Mouse (Mus musculus): ENCODE measurements at regions not wholly inside any gene's neighbourhood (a gene's known extent, or its start where the extent isn't known, plus 50 kb on each side); places are given as distances from the start of the nearest gene placed in this dataset.
"Not testable (repeated sequence)": the region's sequence is repeated elsewhere in the genome, so short reads cannot be mapped to it uniquely, and the experiment has no call there.

GRCm38 (mm10) chr1:7388627-7389026, 2580.9 kb downstream of the Gm37988 start:
- DNase-seq (ENCODE audit: low spot score in 2 of 2), result no peak

DNA sequence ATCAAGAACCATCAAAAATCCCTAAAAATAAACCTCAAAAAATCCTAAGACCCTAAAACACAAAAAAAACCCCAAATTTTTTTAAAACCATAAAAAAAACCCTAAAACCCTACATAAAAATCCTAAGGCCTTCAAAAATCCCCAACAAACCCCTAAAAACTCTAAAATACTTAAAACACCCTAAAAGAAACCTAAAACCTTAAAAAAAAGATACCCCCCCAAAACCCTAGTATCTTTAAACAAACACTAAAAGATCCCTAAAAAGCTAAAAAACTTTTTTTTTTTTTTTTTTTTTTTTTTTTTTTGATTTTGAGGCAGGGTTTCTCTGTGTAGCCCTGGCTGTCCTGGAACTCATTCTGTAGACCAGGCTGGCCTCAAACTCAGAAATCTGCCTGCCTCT, 2585.8 kb downstream of the Gm37988 start:
- DNase-seq (ENCODE audit: low spot score in 2 of 2), result no peak

- DNase-seq (ENCODE audit: low spot score in 2 of 2), result no peak
Measured at GRCm38 (mm10) chr1:7394161-7394560, 2586.5 kb downstream of the Gm37988 start.

GRCm38 (mm10) chr1:7395527-7395926, 2587.8 kb downstream of the Gm37988 start:
- DNase-seq (ENCODE audit: low spot score in 2 of 2), result no peak

DNA sequence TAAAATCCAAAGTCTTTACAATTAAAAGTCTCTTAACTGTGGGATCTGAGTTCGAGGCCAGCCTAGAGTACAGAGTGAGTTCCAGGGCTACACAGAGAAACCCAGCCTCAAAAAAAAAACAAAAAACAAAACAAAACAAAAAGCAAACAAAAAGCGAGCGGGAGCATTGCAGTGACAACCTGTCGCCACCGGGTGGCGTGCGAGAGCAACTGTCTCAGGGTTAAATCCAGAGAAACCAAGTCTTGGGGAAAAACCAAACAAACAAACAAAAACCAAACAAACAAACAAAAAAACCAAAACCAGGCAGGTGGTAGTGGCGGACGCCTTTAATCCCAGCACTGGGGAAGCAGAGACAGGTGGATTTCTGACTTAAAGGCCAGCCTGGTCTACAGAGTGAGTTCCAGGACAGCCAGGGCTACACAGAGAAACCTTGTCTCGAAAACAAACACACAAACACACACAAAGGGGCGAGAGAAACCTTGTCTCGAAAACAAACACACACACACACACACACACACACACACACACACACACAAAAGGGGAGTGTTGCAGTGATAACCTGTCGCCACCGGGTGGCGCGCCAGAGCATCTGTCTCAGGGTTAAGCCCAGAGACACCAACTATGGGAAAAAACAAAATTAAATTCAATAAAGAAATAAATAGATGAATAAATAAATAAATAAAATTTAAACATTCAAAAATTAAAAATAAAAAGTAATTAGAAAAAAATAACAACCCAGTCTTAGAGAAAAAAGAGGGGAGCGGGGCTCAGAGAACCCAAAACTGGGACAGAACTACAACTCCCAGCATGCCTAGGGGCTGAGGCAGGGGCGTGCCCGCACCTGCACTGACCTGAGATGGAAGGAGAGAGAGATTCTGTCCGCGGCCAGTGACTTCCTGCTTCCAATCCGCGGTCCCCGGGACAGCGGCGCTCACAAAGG, 2589.4 kb downstream of the Gm37988 start:
- DNase-seq (ENCODE audit: low spot score in 2 of 2), result peak; percentile 36 to 60

DNA sequence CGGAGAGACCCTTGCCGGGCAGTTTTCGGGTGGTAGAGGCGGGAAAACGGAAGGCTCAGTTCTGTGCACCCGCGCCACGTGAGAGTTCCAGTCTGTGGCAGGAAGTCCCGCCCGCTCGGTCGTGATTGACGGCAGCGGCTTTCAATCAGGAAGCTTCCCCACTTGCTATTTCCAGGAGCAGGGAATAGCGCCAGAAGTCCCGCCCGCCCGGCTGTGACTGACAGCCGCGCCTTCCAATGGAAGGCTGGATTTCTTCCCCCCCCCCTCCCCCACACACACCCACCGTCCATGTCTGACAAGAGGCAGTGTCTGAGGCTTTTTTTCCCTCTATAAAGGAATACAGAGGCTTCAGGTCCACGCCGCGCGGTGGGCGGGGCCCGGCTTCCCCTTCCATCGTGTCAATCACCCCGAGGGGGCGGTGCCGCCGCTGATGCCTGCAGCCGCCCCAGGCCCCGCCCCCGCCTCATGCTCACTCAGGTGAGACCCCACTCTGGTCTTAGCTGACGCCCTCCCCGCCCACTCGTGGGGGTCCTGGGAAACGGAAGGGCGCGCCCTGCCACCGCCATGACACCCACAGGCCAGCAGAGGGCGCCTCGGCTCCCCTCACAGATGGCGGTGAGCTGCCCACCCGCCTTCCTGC, 2590.2 kb downstream of the Gm37988 start:
- peak; percentile 93 to 97 for DNase-seq (ENCODE audit: low spot score in 2 of 2)

DNA sequence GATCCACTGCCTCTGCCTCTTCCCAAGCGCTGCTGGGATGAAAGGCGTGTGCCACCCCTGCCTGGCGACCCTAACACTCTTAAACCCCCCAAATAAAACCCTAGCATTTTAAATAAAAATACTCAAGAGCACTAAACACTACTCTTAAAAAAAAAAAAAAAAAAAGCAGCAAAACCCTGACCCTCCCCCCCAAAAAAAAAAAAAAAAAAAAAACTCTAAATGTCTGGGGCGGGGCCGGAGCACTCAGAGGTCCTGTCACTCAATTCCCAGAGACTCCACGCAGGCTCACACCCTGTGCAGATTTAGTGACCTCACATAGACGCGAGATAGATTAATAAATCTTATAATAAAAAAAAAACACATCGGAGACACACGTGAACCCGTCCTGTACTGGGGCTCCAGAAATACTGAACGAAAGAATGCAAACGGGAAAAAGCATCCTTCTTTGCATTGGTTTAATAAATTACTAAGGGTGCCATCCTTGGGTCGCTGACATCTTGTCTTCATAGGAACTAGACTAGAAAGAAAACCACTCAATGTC, 2591.1 kb downstream of the Gm37988 start:
- DNase-seq (ENCODE audit: low spot score in 2 of 2), result no peak

DNA sequence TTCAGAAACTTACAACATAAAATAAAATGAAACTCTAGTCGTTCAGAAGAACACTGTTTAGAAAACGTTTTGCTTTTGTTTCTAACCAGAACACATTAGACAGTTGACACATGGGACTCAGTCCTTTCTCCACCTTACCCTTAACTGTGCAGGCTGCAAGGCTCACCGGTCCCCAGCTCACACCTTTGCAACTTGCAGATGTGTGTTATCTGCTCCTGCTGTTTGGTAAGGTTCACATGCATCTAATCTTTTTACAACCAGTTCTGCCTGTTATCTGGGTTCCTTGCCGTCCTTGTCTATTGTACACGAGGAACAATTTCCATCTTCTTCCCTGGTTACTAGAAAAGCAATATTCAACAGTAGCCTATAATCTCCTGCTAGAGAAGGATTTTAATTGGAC, 2598.0 kb downstream of the Gm37988 start:
- not testable (repeated sequence) for DNase-seq (ENCODE audit: low spot score in 2 of 2)

- DNase-seq (ENCODE audit: low spot score in 2 of 2), result no peak
Measured at GRCm38 (mm10) chr1:7414444-7414843, 2606.8 kb downstream of the Gm37988 start.

DNA sequence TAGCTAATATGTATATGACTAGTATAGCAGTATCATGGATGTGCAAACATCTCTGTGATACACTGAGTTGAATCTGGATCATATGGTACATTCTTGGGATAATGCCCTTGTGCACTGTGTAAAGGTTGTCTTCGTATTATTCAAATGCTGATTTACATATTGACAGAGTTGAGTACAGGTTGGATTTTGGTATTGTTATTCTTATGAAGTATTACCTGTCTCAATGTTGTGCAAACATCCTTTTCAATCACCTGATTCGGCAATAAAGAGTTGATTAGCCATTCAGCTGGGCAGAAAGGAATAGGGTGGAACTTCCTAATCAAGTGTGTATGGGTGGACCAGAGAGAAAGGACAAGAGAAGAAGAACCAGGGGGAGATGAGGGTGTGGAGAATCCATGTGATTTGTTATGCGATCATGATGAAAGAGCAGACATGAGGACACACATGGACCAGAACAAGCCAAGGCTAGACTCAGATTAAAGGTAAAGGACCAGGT, 2644.0 kb downstream of the Gm37988 start:
- DNase-seq (ENCODE audit: low spot score in 2 of 2), result no peak

GRCm38 (mm10) chr1:7454931-7455330, 2647.2 kb downstream of the Gm37988 start:
- no peak for DNase-seq (ENCODE audit: low spot score in 2 of 2)

DNA sequence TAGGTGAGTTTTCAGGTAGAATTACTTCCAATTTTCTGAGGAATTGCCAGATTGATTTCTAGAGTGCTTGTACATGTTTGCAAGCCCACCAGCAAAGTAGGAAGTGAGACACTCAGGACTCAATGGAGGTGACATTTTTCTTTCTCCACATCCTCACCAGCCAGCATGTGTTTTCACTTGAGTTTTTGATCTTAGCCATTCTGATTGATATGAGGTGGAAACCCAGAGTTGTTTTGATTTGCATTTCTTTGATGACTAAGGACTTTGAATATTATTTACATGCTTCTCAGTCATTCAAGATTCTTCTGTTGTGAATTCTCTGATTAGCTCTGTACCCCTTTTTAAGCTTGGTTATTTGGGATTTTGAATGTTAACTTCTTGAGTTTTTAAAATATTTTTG, 2650.2 kb downstream of the Gm37988 start:
- DNase-seq (ENCODE audit: low spot score in 2 of 2), result no peak

DNA sequence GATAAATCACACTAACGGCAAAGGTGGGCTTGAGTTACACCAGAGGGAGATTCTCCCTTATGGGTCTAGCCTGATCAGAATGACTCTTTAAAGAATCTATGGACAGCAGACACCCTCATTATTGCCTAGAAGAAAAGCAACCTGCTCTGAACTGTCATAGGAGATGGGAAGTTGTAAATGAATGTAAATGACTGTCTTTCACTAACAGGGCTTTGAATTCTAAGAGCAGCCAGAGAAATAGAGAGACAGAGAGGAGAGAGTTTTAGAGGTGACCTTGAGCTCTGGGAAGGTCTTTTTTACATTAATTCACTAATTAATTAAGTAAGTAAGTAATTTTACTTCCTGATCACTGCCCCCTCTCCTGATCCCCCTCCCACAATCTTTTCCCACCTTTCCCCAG, 2686.4 kb downstream of the Gm37988 start:
- DNase-seq (ENCODE audit: low spot score in 2 of 2), result no peak

GRCm38 (mm10) chr1:7499042-7499441, 2691.3 kb downstream of the Gm37988 start:
- DNase-seq (ENCODE audit: low spot score in 2 of 2), result no peak

DNA sequence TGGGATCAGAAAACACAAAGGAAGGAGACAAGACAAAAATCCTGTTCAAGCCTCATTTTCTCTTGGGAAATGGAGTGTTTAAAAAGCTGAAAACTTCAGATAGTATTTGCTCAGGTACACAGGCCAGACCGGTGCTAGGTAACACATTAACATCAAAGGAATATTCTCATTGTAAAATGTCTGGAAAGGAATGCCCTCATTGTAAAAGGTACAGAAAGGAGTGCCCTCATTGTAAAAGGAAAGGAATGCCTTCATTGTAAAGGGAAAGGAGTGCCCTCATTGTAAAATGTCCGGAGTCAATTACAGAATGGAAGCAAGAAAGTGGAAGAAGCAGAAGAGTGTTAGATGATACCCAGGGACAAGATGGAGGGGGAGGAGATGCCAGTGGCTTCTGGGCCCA, 2694.7 kb downstream of the Gm37988 start:
- DNase-seq (ENCODE audit: low spot score in 2 of 2), result no peak

- DNase-seq (ENCODE audit: low spot score in 2 of 2), result no peak
Measured at GRCm38 (mm10) chr1:7518791-7519190, 2711.1 kb downstream of the Gm37988 start.

DNA sequence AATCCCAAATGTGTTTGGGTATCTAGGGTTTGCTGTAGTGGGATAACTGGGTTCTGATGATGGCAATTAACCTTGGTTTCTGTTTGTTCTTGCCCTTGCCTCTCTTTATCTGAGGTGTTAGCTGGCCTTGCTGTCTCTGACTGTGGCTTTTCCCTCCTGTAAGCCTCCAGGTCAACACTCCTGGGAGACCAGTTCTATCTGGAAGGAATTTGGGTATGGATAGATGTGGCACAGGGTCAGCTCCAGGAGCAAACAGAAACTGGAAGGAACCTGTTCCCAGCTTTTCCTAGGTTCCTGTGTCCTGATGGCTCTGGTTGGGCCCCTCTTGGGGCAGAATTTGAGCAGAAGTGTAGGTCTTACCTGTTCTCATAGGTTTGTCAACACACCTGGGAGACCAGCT, 2725.8 kb downstream of the Gm37988 start:
- DNase-seq (ENCODE audit: low spot score in 2 of 2), result no peak

- no peak for DNase-seq (ENCODE audit: low spot score in 2 of 2)
Measured at GRCm38 (mm10) chr1:7535191-7535590, 2727.5 kb downstream of the Gm37988 start.

- no peak for DNase-seq (ENCODE audit: low spot score in 2 of 2)
Measured at GRCm38 (mm10) chr1:7543492-7543891, 2735.8 kb downstream of the Gm37988 start.

- no peak for DNase-seq (ENCODE audit: low spot score in 2 of 2)
Measured at GRCm38 (mm10) chr1:7548261-7548660, 2740.6 kb downstream of the Gm37988 start.

GRCm38 (mm10) chr1:7574787-7575186, 2767.1 kb downstream of the Gm37988 start:
- DNase-seq (ENCODE audit: low spot score in 2 of 2), result no peak

- no peak for DNase-seq (ENCODE audit: low spot score in 2 of 2)
Measured at GRCm38 (mm10) chr1:7586409-7586808, 2778.7 kb downstream of the Gm37988 start.

DNA sequence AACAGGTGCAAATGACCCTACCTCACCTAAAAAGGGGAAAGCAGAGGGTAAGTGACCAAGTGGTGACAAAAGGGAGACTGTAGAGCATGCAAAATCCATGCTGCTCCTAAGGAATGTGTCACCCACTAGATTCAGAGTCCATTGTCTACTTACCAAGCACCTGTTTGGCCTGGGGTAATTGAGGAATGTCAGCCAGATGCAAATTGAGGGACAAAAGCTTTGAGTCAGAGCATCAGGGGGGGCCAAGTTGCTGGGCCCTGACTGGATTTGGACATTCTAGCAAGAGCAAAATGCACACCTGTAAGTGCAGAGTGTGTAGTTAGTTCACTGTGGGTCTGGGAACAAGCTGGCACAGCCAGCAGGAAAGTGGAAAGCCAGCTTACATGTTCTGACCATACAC, 2783.6 kb downstream of the Gm37988 start:
- DNase-seq (ENCODE audit: low spot score in 2 of 2), result no peak
